Mouse (Mus musculus): ENCODE measurements around the gene Mag. TPM values are rescaled to one million over a fixed set of nuclear protein-coding genes. Genes with fewer than 3 reads are reported as not detected.

The Mag gene
- total RNA-seq, 1 experiment: 0.22 TPM

DNA sequence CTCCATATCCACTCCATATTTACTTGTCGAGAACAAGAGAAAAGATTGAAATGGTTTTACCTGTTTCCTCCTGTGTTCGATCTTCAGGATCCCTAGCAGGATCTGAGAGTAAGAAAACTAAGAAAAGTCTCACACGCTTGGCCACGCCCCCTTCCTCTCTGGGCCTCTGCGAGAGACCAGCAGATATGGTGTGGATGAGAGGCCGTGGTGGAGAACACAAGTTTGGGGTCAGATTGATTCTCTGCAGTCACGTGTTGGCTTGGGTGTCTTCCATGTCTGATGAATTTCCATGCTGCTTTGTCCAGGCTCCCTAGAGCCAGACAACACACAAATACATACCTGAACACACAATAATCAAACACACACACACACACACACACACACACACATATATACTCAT, 34.5 kb downstream of the Mag start, which contains the start of gene Cd22:
TSS of gene Cd22 (minus strand) at position 167 of the 400 bp plus-strand sequence.
- Histone ChIP-seq H3K4me1 (ENCODE audit: control insufficient read depth in 2 of 2, insufficient read depth in 2 of 2, low read length in 2 of 2, poor library complexity in 1 of 2) (peaks cover 0 to 2% of the 10 kb centered on the region in 2 experiments; a peak in 1 of 4 replicates), H3K9ac (ENCODE audit: insufficient read depth, low read depth, low read length, poor library complexity, severe bottlenecking) (no peak within 1 kb of the TSS), H3K36me3 (ENCODE audit: control insufficient read depth, insufficient read depth, low read length, poor library complexity, severe bottlenecking) (no peaks in the 10 kb centered on the region), H3K27ac (ENCODE audit: insufficient read depth, low read depth, low read length, poor library complexity, severe bottlenecking) (no peak within 1 kb of the TSS), H3K4me3 (ENCODE audit: insufficient read depth in 1 of 2, low read depth in 1 of 2, low read length in 2 of 2, poor library complexity in 1 of 2, severe bottlenecking in 1 of 2) (no peak within 1 kb of the TSS), H3K9me3 (ENCODE audit: control insufficient read depth, insufficient read depth, low read depth, low read length) (no peaks in the 10 kb centered on the region)
- no peak for DNase-seq (ENCODE audit: low read depth, low spot score)
- TF ChIP-seq CHD2 (IDR thresholded peaks at IDR 0.05; ENCODE audit: low read depth, low read length) (no peak), ZNF384 (IDR thresholded peaks at IDR 0.05; ENCODE audit: low read depth, low read length) (no peak), HCFC1 (IDR thresholded peaks at IDR 0.05; ENCODE audit: borderline replicate concordance, insufficient read depth, low read length) (no peak), ZC3H11A (IDR thresholded peaks at IDR 0.05; ENCODE audit: borderline replicate concordance, low read depth, low read length) (no peak), MAFK (IDR thresholded peaks at IDR 0.05; ENCODE audit: insufficient read depth, low read depth, low read length) (no peak)
- in situ Hi-C loops (cut with MboI; ENCODE audit: low sequenced_read_pairs in 2 of 2, unreplicated experiment in 2 of 2): no loop called here

DNA sequence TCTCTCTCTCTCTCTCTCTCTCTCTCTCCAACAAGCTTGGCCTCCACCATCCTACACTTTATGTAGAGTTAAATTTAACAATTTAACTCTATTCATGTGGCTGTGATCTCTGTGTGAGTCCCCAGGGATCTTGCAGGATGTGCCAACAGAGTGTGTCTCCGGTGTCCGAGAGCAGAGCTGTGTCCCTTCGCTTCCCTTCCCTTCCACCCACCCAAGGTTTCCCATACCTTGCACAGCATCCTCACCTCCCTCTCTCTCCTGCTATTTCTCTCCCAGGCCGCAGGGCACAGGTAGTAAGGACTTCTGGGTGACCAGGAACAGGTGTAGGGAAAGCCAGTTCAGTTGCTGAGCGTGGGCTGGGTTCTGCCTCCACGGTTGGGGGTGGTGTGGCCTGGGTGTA, 35.7 kb downstream of the Mag start:
- no peak for DNase-seq (ENCODE audit: low read depth, low spot score)
- no peaks in the 10 kb centered on the region for H3K9me3 ChIP-seq (ENCODE audit: control insufficient read depth, insufficient read depth, low read depth, low read length)
- no peak overlapping the region for H3K4me3 ChIP-seq (ENCODE audit: insufficient read depth in 1 of 2, low read depth in 1 of 2, low read length in 2 of 2, poor library complexity in 1 of 2, severe bottlenecking in 1 of 2)
- in situ Hi-C loops (cut with MboI; ENCODE audit: low sequenced_read_pairs in 2 of 2, unreplicated experiment in 2 of 2): no loop called here
- H3K4me1 ChIP-seq (ENCODE audit: control insufficient read depth in 2 of 2, insufficient read depth in 2 of 2, low read length in 2 of 2, poor library complexity in 1 of 2): 0 out of 4 replicates have a peak, but pooled peaks cover 0 to 2% of the 10 kb centered on the region in 2 experiments
- no peak overlapping the region for H3K9ac ChIP-seq (ENCODE audit: insufficient read depth, low read depth, low read length, poor library complexity, severe bottlenecking)
- no peaks in the 10 kb centered on the region for H3K36me3 ChIP-seq (ENCODE audit: control insufficient read depth, insufficient read depth, low read length, poor library complexity, severe bottlenecking)
- TF ChIP-seq MAFK (IDR thresholded peaks at IDR 0.05; ENCODE audit: insufficient read depth, low read depth, low read length): no peak
- TF ChIP-seq ZNF384 (IDR thresholded peaks at IDR 0.05; ENCODE audit: low read depth, low read length): no peak
- no peak for TF ChIP-seq CHD2 (IDR thresholded peaks at IDR 0.05; ENCODE audit: low read depth, low read length)
- TF ChIP-seq ZC3H11A (IDR thresholded peaks at IDR 0.05; ENCODE audit: borderline replicate concordance, low read depth, low read length): no peak
- no peak for TF ChIP-seq HCFC1 (IDR thresholded peaks at IDR 0.05; ENCODE audit: borderline replicate concordance, insufficient read depth, low read length)
- H3K27ac ChIP-seq (ENCODE audit: insufficient read depth, low read depth, low read length, poor library complexity, severe bottlenecking): no peak overlapping the region

DNA sequence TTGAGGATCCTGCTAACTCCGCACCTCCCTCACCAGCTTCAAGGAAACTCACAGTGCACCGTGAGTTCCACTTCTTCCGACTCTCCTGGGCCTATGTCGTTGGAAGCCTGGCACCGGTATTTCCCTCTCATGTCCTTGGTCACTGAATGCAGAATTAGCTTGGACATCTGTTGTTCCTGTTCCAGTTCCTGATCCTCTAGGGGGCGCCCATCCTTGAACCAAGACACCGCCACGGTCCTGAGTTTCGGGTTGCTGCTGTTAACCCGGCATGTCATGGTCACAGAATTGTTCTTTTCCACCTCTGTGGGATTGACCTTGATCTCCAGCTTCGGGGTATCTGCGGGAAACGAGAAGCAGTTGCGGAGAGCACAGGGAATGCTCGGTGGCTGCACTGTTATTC, 41.6 kb downstream of the Mag start:
- H3K9me3 ChIP-seq (ENCODE audit: control insufficient read depth, insufficient read depth, low read depth, low read length): no peaks in the 10 kb centered on the region
- H3K4me3 ChIP-seq (ENCODE audit: insufficient read depth in 1 of 2, low read depth in 1 of 2, low read length in 2 of 2, poor library complexity in 1 of 2, severe bottlenecking in 1 of 2): peak overlapping the region in 1 of 2 experiments; percentile 24; a peak in 1 of 4 replicates
- H3K36me3 ChIP-seq (ENCODE audit: control insufficient read depth, insufficient read depth, low read length, poor library complexity, severe bottlenecking): no peaks in the 10 kb centered on the region
- H3K27ac ChIP-seq (ENCODE audit: insufficient read depth, low read depth, low read length, poor library complexity, severe bottlenecking): no peak overlapping the region
- TF ChIP-seq CHD2 (IDR thresholded peaks at IDR 0.05; ENCODE audit: low read depth, low read length) (no peak), ZC3H11A (IDR thresholded peaks at IDR 0.05; ENCODE audit: borderline replicate concordance, low read depth, low read length) (no peak)
- no peak overlapping the region for H3K9ac ChIP-seq (ENCODE audit: insufficient read depth, low read depth, low read length, poor library complexity, severe bottlenecking)
- in situ Hi-C loops (cut with MboI; ENCODE audit: low sequenced_read_pairs in 2 of 2, unreplicated experiment in 2 of 2): no loop called here
- 0 out of 4 replicates have a peak, but pooled peaks cover 0 to 2% of the 10 kb centered on the region in 2 experiments for H3K4me1 ChIP-seq (ENCODE audit: control insufficient read depth in 2 of 2, insufficient read depth in 2 of 2, low read length in 2 of 2, poor library complexity in 1 of 2)
- DNase-seq (ENCODE audit: low read depth, low spot score): peak; percentile 73

DNA sequence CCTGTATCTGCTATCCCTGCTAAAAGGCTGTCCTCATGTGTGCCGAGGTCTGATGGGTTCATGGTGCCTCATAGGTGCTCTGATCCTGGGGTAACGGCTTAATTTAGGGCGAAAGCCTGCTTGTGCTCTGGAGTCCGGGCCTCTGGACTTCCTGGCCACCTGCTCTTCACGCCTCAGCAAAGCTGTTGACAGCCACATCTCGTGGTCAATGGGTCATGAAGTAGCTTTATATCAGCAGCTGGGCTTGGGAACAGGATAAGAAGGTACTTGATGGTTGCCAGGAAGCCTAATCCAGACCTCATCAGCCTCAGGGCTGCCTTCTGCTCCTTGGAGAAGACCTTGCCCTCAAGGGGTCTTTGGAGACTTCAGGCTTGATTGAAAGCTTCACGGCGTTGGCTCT, 51.3 kb downstream of the Mag start:
- DNase-seq (ENCODE audit: low read depth, low spot score): no peak
- H3K9ac ChIP-seq (ENCODE audit: insufficient read depth, low read depth, low read length, poor library complexity, severe bottlenecking): no peak overlapping the region
- no peak for TF ChIP-seq ZNF384 (IDR thresholded peaks at IDR 0.05; ENCODE audit: low read depth, low read length)
- TF ChIP-seq HCFC1 (IDR thresholded peaks at IDR 0.05; ENCODE audit: borderline replicate concordance, insufficient read depth, low read length): no peak
- no peak overlapping the region for H3K27ac ChIP-seq (ENCODE audit: insufficient read depth, low read depth, low read length, poor library complexity, severe bottlenecking)
- H3K9me3 ChIP-seq (ENCODE audit: control insufficient read depth, insufficient read depth, low read depth, low read length): no peaks in the 10 kb centered on the region
- no peaks in the 10 kb centered on the region for H3K36me3 ChIP-seq (ENCODE audit: control insufficient read depth, insufficient read depth, low read length, poor library complexity, severe bottlenecking)
- no peak overlapping the region for H3K4me3 ChIP-seq (ENCODE audit: insufficient read depth in 1 of 2, low read depth in 1 of 2, low read length in 2 of 2, poor library complexity in 1 of 2, severe bottlenecking in 1 of 2)
- peaks cover 0 to 12% of the 10 kb centered on the region in 2 experiments; a peak in 1 of 4 replicates for H3K4me1 ChIP-seq (ENCODE audit: control insufficient read depth in 2 of 2, insufficient read depth in 2 of 2, low read length in 2 of 2, poor library complexity in 1 of 2)
- in situ Hi-C loops (cut with MboI; ENCODE audit: low sequenced_read_pairs in 2 of 2, unreplicated experiment in 2 of 2): no loop called here

DNA sequence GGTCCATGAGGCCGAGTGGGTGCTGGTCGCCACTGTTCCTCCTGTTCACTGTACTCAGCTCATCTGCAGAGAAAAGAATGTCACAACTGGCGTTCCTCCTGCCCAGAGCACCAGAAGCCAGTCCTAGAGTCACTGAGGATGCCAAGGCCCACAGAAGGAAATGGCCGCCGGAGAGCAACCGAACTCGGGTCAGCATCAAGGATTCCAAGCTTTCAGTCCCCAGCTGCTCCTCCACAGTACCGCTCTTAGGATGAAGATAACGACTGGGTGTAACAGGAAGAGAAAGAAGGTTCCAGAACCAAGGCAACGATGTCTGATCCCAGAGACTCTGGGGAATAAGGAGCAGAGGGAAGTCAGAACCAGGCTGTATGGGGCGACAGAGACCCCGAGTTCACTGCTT, 53.2 kb downstream of the Mag start, which contains the start of gene Ffar1:
TSS of gene Ffar1 (minus strand) at position 101 of the 400 bp plus-strand sequence.
- H3K36me3 ChIP-seq (ENCODE audit: control insufficient read depth, insufficient read depth, low read length, poor library complexity, severe bottlenecking): no peaks in the 10 kb centered on the region
- peaks cover 0 to 12% of the 10 kb centered on the region in 2 experiments; a peak in 1 of 4 replicates for H3K4me1 ChIP-seq (ENCODE audit: control insufficient read depth in 2 of 2, insufficient read depth in 2 of 2, low read length in 2 of 2, poor library complexity in 1 of 2)
- peak within 1 kb of the TSS; percentile 18 to 32; a peak in 2 of 4 replicates for H3K4me3 ChIP-seq (ENCODE audit: insufficient read depth in 1 of 2, low read depth in 1 of 2, low read length in 2 of 2, poor library complexity in 1 of 2, severe bottlenecking in 1 of 2)
- TF ChIP-seq ZNF384 (IDR thresholded peaks at IDR 0.05; ENCODE audit: low read depth, low read length) (no peak), CHD2 (IDR thresholded peaks at IDR 0.05; ENCODE audit: low read depth, low read length) (no peak), MAFK (IDR thresholded peaks at IDR 0.05; ENCODE audit: insufficient read depth, low read depth, low read length) (no peak), ZC3H11A (IDR thresholded peaks at IDR 0.05; ENCODE audit: borderline replicate concordance, low read depth, low read length) (no peak)
- no peaks in the 10 kb centered on the region for H3K9me3 ChIP-seq (ENCODE audit: control insufficient read depth, insufficient read depth, low read depth, low read length)
- peak within 1 kb of the TSS; percentile 58 for H3K9ac ChIP-seq (ENCODE audit: insufficient read depth, low read depth, low read length, poor library complexity, severe bottlenecking)
- no peak for DNase-seq (ENCODE audit: low read depth, low spot score)
- no peak within 1 kb of the TSS for H3K27ac ChIP-seq (ENCODE audit: insufficient read depth, low read depth, low read length, poor library complexity, severe bottlenecking)
- in situ Hi-C loops (cut with MboI; ENCODE audit: low sequenced_read_pairs in 2 of 2, unreplicated experiment in 2 of 2): no loop called here
